Mouse (Mus musculus): Measurements from ENCODE around the gene Olfr484. TPM values are rescaled to one million over a fixed set of nuclear protein-coding genes. Genes with fewer than 3 reads are reported as not detected.

The Olfr484 gene
- total and polyA plus RNA-seq, 3 experiments: not detected

Other genes with a start within 250 kb of the Olfr484 start
- gene Olfr472, start 229.5 kb downstream of the Olfr484 start, total RNA-seq (2012; rRNA removed): not detected in 2 replicates
- gene Olfr472, start 229.5 kb downstream of the Olfr484 start, total RNA-seq (2014; rRNA removed): not detected in 2 replicates
- gene Olfr472, start 229.5 kb downstream of the Olfr484 start, polyA plus RNA-seq (2012; ENCODE audit: insufficient read length, low read depth): 0.04 TPM in 1 of 2 replicates, not detected in the other
- not detected in 2 replicates for gene Olfr473, start 197.0 kb downstream of the Olfr484 start, total RNA-seq (2012; rRNA removed)
- not detected in 2 replicates for gene Olfr473, start 197.0 kb downstream of the Olfr484 start, total RNA-seq (2014; rRNA removed)
- not detected in 2 replicates for gene Olfr473, start 197.0 kb downstream of the Olfr484 start, polyA plus RNA-seq (2012; ENCODE audit: insufficient read length, low read depth)
- not detected in 2 replicates for gene Olfr474, start 172.8 kb downstream of the Olfr484 start, total RNA-seq (2012; rRNA removed)
- not detected in 2 replicates for gene Olfr474, start 172.8 kb downstream of the Olfr484 start, total RNA-seq (2014; rRNA removed)
- not detected in 2 replicates for gene Olfr474, start 172.8 kb downstream of the Olfr484 start, polyA plus RNA-seq (2012; ENCODE audit: insufficient read length, low read depth)
- not detected in 2 replicates for gene Olfr476, start 162.6 kb downstream of the Olfr484 start, total RNA-seq (2012; rRNA removed)
- gene Olfr476, start 162.6 kb downstream of the Olfr484 start, total RNA-seq (2014; rRNA removed): not detected in 2 replicates
- not detected in 2 replicates for gene Olfr476, start 162.6 kb downstream of the Olfr484 start, polyA plus RNA-seq (2012; ENCODE audit: insufficient read length, low read depth)
- gene Olfr477, start 140.8 kb downstream of the Olfr484 start, total RNA-seq (2012; rRNA removed): not detected in 2 replicates
- not detected in 2 replicates for gene Olfr477, start 140.8 kb downstream of the Olfr484 start, total RNA-seq (2014; rRNA removed)
- gene Olfr477, start 140.8 kb downstream of the Olfr484 start, polyA plus RNA-seq (2012; ENCODE audit: insufficient read length, low read depth): not detected in 2 replicates
- not detected in 2 replicates for gene Olfr478, start 93.5 kb downstream of the Olfr484 start, total RNA-seq (2012; rRNA removed)
- gene Olfr478, start 93.5 kb downstream of the Olfr484 start, total RNA-seq (2014; rRNA removed): not detected in 2 replicates
- gene Olfr478, start 93.5 kb downstream of the Olfr484 start, polyA plus RNA-seq (2012; ENCODE audit: insufficient read length, low read depth): not detected in 2 replicates
- not detected in 2 replicates for gene Olfr479, start 76.8 kb downstream of the Olfr484 start, total RNA-seq (2012; rRNA removed)
- not detected in 2 replicates for gene Olfr479, start 76.8 kb downstream of the Olfr484 start, total RNA-seq (2014; rRNA removed)
- gene Olfr479, start 76.8 kb downstream of the Olfr484 start, polyA plus RNA-seq (2012; ENCODE audit: insufficient read length, low read depth): not detected in 2 replicates
- gene Olfr480, start 60.1 kb downstream of the Olfr484 start, total RNA-seq (2012; rRNA removed): not detected in 2 replicates
- gene Olfr480, start 60.1 kb downstream of the Olfr484 start, total RNA-seq (2014; rRNA removed): not detected in 2 replicates
- gene Olfr480, start 60.1 kb downstream of the Olfr484 start, polyA plus RNA-seq (2012; ENCODE audit: insufficient read length, low read depth): not detected in 2 replicates
- gene Olfr481, start 47.6 kb downstream of the Olfr484 start, total RNA-seq (2012; rRNA removed): not detected in 2 replicates
- not detected in 2 replicates for gene Olfr481, start 47.6 kb downstream of the Olfr484 start, total RNA-seq (2014; rRNA removed)
- not detected in 2 replicates for gene Olfr481, start 47.6 kb downstream of the Olfr484 start, polyA plus RNA-seq (2012; ENCODE audit: insufficient read length, low read depth)
- gene Olfr482, start 29.9 kb downstream of the Olfr484 start, total RNA-seq (2012; rRNA removed): not detected in 2 replicates
- gene Olfr482, start 29.9 kb downstream of the Olfr484 start, total RNA-seq (2014; rRNA removed): 0.50 and 0.59 TPM in 2 replicates
- not detected in 2 replicates for gene Olfr482, start 29.9 kb downstream of the Olfr484 start, polyA plus RNA-seq (2012; ENCODE audit: insufficient read length, low read depth)
- not detected in 2 replicates for gene Olfr483, start 26.6 kb downstream of the Olfr484 start, total RNA-seq (2012; rRNA removed)
- gene Olfr483, start 26.6 kb downstream of the Olfr484 start, total RNA-seq (2014; rRNA removed): not detected in 2 replicates
- gene Olfr483, start 26.6 kb downstream of the Olfr484 start, polyA plus RNA-seq (2012; ENCODE audit: insufficient read length, low read depth): not detected in 2 replicates
- not detected in 2 replicates for gene Olfr485, start 32.4 kb upstream of the Olfr484 start, total RNA-seq (2012; rRNA removed)
- not detected in 2 replicates for gene Olfr485, start 32.4 kb upstream of the Olfr484 start, total RNA-seq (2014; rRNA removed)
- gene Olfr485, start 32.4 kb upstream of the Olfr484 start, polyA plus RNA-seq (2012; ENCODE audit: insufficient read length, low read depth): not detected in 2 replicates
- not detected in 2 replicates for gene Olfr486, start 45.3 kb upstream of the Olfr484 start, total RNA-seq (2012; rRNA removed)
- gene Olfr486, start 45.3 kb upstream of the Olfr484 start, total RNA-seq (2014; rRNA removed): not detected in 2 replicates
- gene Olfr486, start 45.3 kb upstream of the Olfr484 start, polyA plus RNA-seq (2012; ENCODE audit: insufficient read length, low read depth): not detected in 2 replicates
- not detected in 2 replicates for gene Olfr487, start 87.2 kb upstream of the Olfr484 start, total RNA-seq (2012; rRNA removed)
- gene Olfr487, start 87.2 kb upstream of the Olfr484 start, total RNA-seq (2014; rRNA removed): not detected in 2 replicates
- not detected in 2 replicates for gene Olfr487, start 87.2 kb upstream of the Olfr484 start, polyA plus RNA-seq (2012; ENCODE audit: insufficient read length, low read depth)
- gene Olfr488, start 130.9 kb upstream of the Olfr484 start, total RNA-seq (2012; rRNA removed): not detected in 2 replicates
- gene Olfr488, start 130.9 kb upstream of the Olfr484 start, total RNA-seq (2014; rRNA removed): not detected in 2 replicates
- not detected in 2 replicates for gene Olfr488, start 130.9 kb upstream of the Olfr484 start, polyA plus RNA-seq (2012; ENCODE audit: insufficient read length, low read depth)
- not detected in 2 replicates for gene Olfr490, start 161.5 kb upstream of the Olfr484 start, total RNA-seq (2012; rRNA removed)
- not detected in 2 replicates for gene Olfr490, start 161.5 kb upstream of the Olfr484 start, total RNA-seq (2014; rRNA removed)
- not detected in 2 replicates for gene Olfr490, start 161.5 kb upstream of the Olfr484 start, polyA plus RNA-seq (2012; ENCODE audit: insufficient read length, low read depth)
- gene Olfr491, start 186.0 kb upstream of the Olfr484 start, total RNA-seq (2012; rRNA removed): not detected in 2 replicates
- not detected in 2 replicates for gene Olfr491, start 186.0 kb upstream of the Olfr484 start, total RNA-seq (2014; rRNA removed)
- not detected in 2 replicates for gene Olfr491, start 186.0 kb upstream of the Olfr484 start, polyA plus RNA-seq (2012; ENCODE audit: insufficient read length, low read depth)
- not detected in 2 replicates for gene Olfr492, start 196.2 kb upstream of the Olfr484 start, total RNA-seq (2012; rRNA removed)
- gene Olfr492, start 196.2 kb upstream of the Olfr484 start, total RNA-seq (2014; rRNA removed): not detected in 2 replicates
- gene Olfr492, start 196.2 kb upstream of the Olfr484 start, polyA plus RNA-seq (2012; ENCODE audit: insufficient read length, low read depth): not detected in 2 replicates
- not detected in 2 replicates for gene Olfr493, start 219.5 kb upstream of the Olfr484 start, total RNA-seq (2012; rRNA removed)
- not detected in 2 replicates for gene Olfr493, start 219.5 kb upstream of the Olfr484 start, total RNA-seq (2014; rRNA removed)
- not detected in 2 replicates for gene Olfr493, start 219.5 kb upstream of the Olfr484 start, polyA plus RNA-seq (2012; ENCODE audit: insufficient read length, low read depth)
- not detected in 2 replicates for gene Olfr494, start 237.9 kb upstream of the Olfr484 start, total RNA-seq (2012; rRNA removed)
- gene Olfr494, start 237.9 kb upstream of the Olfr484 start, total RNA-seq (2014; rRNA removed): not detected in 2 replicates
- not detected in 2 replicates for gene Olfr494, start 237.9 kb upstream of the Olfr484 start, polyA plus RNA-seq (2012; ENCODE audit: insufficient read length, low read depth)